Mouse (Mus musculus) MEL (cell line): ENCODE measurements around the gene Eva1b.

Experiments
- E2F4 ChIP-seq: IDR thresholded peaks from 2 replicates; pipeline ENCODE4 v1.6.1; 2011; ENCODE audit warnings: low read depth, low read length, improper control_type of control experiment, borderline replicate concordance
- HCFC1 ChIP-seq: IDR thresholded peaks from 2 replicates; pipeline ENCODE4 v1.6.1; 2012; ENCODE audit warnings: low read depth, mild to moderate bottlenecking, inconsistent platforms, low read length, improper control_type of control experiment, moderate library complexity
- NELFE ChIP-seq: IDR thresholded peaks from 2 replicates; pipeline ENCODE4 v1.6.1; 2011; ENCODE audit warnings: low read depth, low read length, improper control_type of control experiment
- SIN3A ChIP-seq: IDR thresholded peaks from 2 replicates; pipeline ENCODE4 v1.6.1; 2012; ENCODE audit warnings: low read length, improper control_type of control experiment, inconsistent platforms
- TBP ChIP-seq: IDR thresholded peaks from 2 replicates; pipeline ENCODE4 v1.8.0; 2011; ENCODE audit warnings: low read depth, low read length, improper control_type of control experiment
- UBTF ChIP-seq: IDR thresholded peaks from 2 replicates; pipeline ENCODE4 v1.6.1; 2012; ENCODE audit warnings: low read depth, mild to moderate bottlenecking, inconsistent platforms, low read length, improper control_type of control experiment, moderate library complexity, borderline replicate concordance; ENCODE audit not compliant: insufficient read depth
- ZMIZ1 ChIP-seq: IDR thresholded peaks from 2 replicates; pipeline ENCODE4 v1.6.1; 2012; ENCODE audit warnings: low read depth, mild to moderate bottlenecking, inconsistent platforms, low read length, improper control_type of control experiment, moderate library complexity

- TF ChIP-seq HCFC1: no peak
- TF ChIP-seq SIN3A: no peak
- no peak for TF ChIP-seq E2F4
- no peak for TF ChIP-seq UBTF
- no peak for TF ChIP-seq ZMIZ1
- TF ChIP-seq NELFE: no peak
- TF ChIP-seq TBP: no peak
Measured at GRCm38 (mm10) chr4:126134639-126135038, 12.9 kb upstream of the Eva1b start.
